Mouse (Mus musculus) small intestine, adult 2 months (tissue): ENCODE results near the gene Dennd1a.

Experiments used
- CTCF ChIP-seq: fragments of 200-500 bp; IDR thresholded peaks from 2 replicates; pipeline ENCODE4 v1.5.1; 2012; ENCODE audit warnings: low read depth, mild to moderate bottlenecking, control low read depth, inconsistent platforms, low read length, moderate library complexity, mixed read lengths; ENCODE audit not compliant: insufficient replicate concordance, insufficient read length; ENCODE audit errors: extremely low read depth
- POLR2A ChIP-seq: fragments of 200-500 bp; IDR thresholded peaks from 2 replicates; pipeline ENCODE4 v1.6.1; 2012; ENCODE audit warnings: low read depth, mild to moderate bottlenecking, control low read depth, inconsistent platforms, low read length, moderate library complexity

DNA sequence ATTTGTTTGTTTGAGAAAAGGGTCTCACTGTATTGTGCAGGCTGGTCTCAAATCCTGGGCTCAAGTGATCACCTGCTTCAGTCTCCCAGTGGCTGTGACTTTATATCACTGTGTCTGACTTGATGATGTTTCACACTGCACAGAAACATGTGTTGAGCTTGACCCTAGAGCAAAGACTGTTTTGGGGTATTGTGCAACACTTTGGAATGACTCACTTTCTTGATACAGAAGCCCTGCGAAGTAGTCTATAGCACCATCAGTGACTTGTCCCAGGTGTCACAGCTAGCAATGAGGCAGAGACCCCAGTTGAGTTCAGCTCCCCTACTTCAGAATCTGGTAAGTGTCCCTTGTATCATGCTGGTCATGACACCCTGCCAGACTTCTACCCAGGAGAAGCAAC, 429.7 kb downstream of the Dennd1a start:
- TF ChIP-seq POLR2A (no peak), CTCF (no peak)
